Mouse (Mus musculus) embryo, embryonic 10.5 days (tissue): ENCODE results near the gene Sema6d.

Experiments used
- DNase-seq: peaks from one replicate; pipeline ENCODE4 v3.0.0-alpha.2; 2015; ENCODE audit warnings: low spot score

The Sema6d gene

GRCm38 (mm10) chr2:124554751-124555415, 465.1 kb downstream of the Sema6d start:
- DNase-seq: no peak

GRCm38 (mm10) chr2:124556861-124557499, 467.2 kb downstream of the Sema6d start:
- DNase-seq: no peak

DNA sequence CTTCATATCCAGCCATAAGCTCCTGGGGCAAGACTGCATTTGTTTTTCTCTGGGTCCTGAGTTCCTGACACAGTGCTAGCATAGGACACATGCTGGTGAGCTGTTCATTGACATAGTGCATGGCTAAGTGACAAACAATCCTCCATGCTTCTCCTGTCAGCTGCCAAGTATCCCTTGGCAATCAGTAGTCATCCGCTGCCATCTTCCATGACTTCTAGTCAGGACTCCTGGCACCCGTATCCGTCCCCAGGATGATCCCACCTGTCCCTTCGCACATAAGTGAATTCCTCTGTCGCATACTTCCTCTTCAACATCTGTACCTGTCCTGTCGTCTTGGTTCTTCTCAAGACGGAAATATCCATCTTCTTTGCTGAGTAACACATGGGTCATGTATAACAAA, 468.3 kb downstream of the Sema6d start:
- DNase-seq: no peak

DNA sequence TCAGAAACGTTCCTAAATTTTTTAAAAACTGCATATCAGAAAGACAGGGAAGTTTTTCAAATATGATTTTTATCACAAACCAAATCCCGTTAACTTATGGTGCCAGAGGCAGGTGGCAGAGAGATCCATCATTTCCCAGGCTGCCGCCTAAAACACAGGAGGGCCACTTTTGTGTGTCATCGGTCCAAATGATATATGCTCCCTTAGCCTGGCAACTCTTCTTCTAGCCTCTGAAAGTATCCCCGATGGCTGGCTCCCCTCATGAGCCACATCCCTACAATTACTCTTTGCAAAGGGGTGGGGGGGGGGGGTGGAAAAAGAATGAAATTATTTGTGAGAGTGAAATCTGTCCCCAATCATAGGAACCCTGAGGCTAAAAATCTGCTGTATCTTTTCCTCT, 471.9 kb downstream of the Sema6d start:
- no peak for DNase-seq

GRCm38 (mm10) chr2:124562091-124562490, 472.3 kb downstream of the Sema6d start:
- DNase-seq: no peak

DNA sequence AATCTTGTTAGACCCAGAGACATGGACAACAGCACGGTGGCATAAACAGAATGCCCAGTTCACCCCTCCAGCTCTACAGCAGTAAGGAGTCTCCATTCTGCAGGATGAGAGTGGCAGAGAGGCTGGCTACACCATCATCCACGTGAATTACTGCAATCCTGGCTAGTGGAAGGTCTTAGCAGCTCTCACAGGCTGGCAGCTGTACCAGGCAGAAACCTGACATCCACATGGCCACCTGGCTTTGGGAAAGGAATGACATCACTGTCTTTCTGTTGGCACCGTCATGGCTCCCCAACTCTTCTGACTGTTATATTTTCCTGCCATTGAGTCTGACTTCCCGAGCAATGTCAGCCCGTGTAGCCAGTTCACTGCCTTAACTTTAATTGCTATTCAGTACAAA, 474.0 kb downstream of the Sema6d start:
- no peak for DNase-seq

DNA sequence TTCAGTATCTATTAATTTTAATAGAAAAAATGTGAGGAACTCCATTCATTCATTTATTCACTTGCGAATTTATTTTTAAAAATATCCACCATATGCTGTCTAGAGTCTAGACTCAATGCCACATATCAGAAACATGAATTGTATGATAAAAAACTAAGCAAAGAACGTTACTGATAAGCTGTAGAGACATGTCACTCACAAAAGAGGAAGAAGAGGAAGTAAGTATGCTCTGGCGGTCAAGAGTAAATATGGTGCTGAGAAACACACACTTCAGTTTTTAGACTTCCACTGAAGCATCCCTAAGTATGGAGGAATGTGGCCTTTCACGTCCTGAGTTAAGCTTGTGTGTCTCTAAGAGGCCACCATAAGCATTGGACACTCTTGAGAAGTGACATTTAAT, 484.0 kb downstream of the Sema6d start:
- DNase-seq: no peak

DNA sequence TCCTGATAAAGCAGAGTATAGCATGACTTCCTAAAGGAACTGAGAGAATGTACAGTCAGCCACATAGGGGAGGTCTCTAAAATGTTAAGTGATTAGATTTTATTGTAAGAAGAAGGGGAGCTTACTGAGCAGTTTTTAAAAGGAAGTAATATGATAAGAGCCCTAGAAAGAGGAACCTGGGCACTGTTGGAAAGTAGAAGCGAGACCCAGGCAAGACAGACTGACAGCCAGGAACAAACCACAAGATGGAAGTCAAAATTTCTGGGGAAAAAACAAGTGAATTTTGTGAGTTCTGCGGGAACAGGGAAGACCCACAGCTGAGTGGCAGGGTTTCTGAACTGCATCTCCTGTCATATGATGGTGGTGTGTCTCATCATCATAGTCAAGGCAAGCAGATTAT, 486.3 kb downstream of the Sema6d start:
- no peak for DNase-seq

- no peak for DNase-seq
Measured at GRCm38 (mm10) chr2:124583561-124583960, 493.8 kb downstream of the Sema6d start.

DNA sequence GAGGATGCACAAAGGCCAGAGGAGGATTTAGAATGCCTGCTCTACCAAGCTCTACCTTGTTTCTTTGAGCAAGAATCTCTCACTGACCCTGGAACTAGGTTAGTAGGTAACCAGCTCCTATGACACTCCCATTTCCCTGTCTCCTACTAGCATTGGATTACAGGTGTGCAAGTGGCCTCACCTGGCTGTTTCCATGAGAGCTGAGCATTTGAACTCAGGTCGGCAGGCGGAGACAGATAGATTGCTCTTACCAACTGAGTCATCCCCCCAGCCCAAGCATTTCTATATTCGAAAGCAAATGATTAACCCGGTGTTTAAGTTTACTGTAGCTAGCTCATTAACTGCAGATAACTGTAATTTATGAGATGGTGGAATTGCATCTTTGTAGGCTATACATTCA, 503.0 kb downstream of the Sema6d start:
- no peak for DNase-seq

DNA sequence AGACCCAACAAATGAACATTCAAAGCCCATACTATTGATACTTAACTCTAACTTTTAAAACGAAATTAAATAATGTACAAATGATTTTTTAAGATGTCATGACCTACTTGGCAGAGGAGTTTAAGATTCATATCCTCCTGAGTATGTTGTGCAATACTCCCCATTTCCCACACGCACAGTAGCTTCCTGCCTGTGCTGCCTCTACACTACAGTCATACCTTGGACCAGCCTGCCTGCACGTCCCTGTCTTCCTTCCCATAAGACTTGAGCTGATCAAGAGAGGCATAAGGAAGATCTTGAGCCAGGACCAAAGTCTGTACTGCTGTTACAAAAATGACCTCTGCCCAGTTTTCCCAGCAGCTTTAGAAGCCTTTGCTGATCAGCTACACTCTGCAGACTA, 509.2 kb downstream of the Sema6d start:
- no peak for DNase-seq

- no peak for DNase-seq
Measured at GRCm38 (mm10) chr2:124601702-124602378, 512.1 kb downstream of the Sema6d start.

DNA sequence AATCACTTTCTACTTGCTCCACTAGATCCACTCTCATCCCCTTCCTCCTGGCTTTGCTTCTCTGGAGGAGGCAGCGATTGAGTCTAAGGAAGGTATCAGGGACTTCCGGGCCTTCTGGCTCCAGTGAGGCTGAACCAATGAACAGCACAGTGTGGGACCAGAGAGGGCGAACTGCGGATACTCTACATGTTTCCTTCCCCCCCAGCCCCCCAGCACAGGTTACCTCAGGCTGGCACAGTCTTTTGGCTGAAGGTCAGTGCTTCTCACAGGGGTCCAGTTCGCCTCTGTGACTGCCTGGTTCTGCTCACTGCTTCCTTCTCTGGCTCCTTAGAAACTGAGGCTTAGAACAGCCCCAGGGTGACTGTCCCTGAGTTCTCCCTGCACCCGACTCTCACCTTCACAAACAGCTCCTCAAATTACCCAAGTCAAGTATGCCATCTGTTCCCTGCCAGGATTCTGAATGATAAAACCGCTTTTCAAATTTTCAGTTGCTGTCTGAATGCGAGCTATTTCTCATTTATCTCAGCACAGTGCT, 512.7 kb downstream of the Sema6d start:
- no peak for DNase-seq

GRCm38 (mm10) chr2:124605341-124605740, 515.6 kb downstream of the Sema6d start:
- DNase-seq: no peak

- DNase-seq: no peak
Measured at GRCm38 (mm10) chr2:124607986-124608385, 518.2 kb downstream of the Sema6d start.

DNA sequence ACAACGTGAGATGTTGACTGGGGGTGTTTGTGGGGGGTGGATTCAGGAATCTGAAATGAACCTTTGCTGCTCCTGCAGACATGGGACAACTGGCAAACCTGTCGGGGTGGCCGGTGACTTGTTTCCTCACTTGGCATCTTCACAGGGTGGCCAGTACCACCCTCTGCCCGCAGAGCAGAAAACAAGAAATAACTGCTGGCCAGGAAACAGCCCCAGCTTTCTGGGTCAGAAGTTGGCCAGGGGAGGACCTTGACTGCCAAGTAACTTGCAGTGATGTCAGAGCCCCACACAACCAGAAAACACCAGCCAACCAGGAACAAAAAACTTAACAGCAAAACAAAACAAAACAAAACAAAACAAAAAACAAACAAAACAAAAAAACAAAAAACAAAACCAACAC, 518.8 kb downstream of the Sema6d start:
- no peak for DNase-seq

GRCm38 (mm10) chr2:124609014-124609413, 519.2 kb downstream of the Sema6d start:
- peak; percentile 28 for DNase-seq

DNA sequence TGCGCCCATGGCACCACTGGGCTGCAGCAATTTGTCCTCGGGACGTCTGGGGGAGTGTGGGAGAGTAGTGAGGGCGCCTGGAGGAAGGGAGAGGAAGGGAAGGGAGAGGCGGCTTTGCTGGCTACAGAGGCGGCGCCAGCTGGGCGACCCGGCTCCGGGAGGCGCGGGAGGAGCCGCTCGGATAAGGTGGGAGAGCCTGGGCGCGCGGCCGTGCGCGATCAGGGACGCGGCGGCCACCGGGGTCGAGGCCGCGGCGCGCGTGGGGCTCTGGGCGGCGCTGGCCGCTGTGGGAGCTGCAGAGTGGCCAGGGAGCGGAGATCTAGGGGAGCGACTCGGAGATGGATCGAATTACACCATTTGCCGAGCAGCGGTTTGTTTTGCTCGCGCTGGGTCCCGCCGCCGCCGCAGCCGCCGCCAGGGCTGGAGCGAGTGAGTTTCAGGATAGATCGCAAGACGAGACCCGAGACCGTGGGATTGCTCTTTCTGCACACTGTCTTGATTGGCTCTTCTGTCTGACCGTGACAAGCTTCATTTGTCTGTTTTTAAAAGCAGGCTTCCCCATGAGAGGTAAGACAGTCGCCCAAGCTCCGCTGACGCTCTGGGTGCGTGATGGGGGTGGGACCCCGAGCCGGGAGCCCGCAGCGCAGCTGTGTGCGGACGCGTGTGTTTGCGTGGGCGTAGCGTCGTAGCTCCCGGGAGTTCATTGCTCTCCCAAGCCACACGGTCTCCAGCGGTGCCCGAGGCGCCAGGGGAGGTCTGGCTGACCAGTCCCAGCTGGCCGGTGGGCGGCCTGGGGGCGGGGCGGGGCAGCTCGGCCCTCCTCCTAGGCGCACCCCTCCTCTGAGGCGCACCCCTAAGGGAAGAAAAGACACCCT, 520.2 kb downstream of the Sema6d start:
- DNase-seq: peak; percentile 82

GRCm38 (mm10) chr2:124610586-124611105, 520.9 kb downstream of the Sema6d start:
- peak; percentile 66 for DNase-seq

DNA sequence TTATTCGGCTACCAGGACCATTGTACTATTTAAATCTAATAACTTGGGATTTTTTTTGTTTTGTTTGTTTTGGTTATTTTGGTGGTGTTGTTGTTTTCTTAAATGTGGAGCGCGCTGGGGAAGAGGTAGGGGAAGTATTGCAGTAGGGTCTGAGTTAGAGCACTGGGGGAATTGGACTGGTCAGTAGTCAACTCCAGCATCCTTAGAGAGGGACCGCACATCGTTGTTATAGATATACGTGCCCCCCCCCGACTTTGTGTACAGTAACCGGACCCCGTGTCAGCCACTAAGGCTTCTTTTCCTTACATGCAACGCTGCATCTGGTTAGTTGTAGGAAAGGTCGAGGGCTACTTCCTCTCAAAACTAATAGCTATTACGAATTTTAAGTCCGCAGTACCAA, 521.5 kb downstream of the Sema6d start:
- no peak for DNase-seq

- peak; percentile 59 for DNase-seq
Measured at GRCm38 (mm10) chr2:124612276-124612675, 522.5 kb downstream of the Sema6d start.
